Mouse (Mus musculus): Measurements from ENCODE around the gene Acot7. TPM values are rescaled to one million over a fixed set of nuclear protein-coding genes. Genes with fewer than 3 reads are reported as not detected.

Gene Acot7
- polyA plus RNA-seq, 1 experiment from 2014 or later: 66.5 TPM

DNA sequence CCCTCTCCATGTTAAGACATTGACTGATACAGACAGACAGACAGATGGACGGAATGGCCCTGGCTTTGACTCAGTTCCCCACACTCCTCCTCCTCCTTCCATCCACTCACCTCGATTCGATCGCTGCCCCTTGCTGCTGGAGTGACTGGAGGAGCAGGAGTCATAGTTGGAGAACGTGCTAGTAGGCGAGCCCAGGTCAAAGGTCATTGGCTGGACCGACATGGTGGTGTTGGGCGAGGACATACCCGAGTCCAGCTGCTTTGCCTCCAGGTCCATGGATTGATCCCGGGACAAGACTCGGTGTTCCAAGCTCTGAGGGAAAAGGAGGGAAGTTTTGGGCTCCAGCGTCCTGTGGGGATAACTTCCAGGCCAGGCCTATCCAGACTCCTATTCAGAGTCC lies 42.6 kb upstream of the Acot7 start:
- no peak for ATAC-seq (ENCODE audit: low read depth)
- no peaks in the 10 kb centered on the region for H3K36me3 ChIP-seq (ENCODE audit: control insufficient read depth, insufficient read depth, low read length)
- peaks cover 36% of the 10 kb centered on the region for H3K27me3 ChIP-seq (ENCODE audit: control insufficient read depth, insufficient read depth, low read depth, low read length)
- H3K9me3 ChIP-seq (ENCODE audit: control insufficient read depth, low read length): no peaks in the 10 kb centered on the region
- H3K9ac ChIP-seq (ENCODE audit: low read length): no peak overlapping the region
- peaks cover 26% of the 10 kb centered on the region for H3K4me1 ChIP-seq (replicated peaks; ENCODE audit: control insufficient read depth, insufficient read depth, low read length)
- no peak overlapping the region for H3K4me2 ChIP-seq (ENCODE audit: low read depth, low read length)
- WGBS: 72% methylated on average over 12 of the region's 12 CpGs
- no peak overlapping the region for H3K4me3 ChIP-seq (ENCODE audit: low read length)
- H3K27ac ChIP-seq (ENCODE audit: low read length): no peak overlapping the region

DNA sequence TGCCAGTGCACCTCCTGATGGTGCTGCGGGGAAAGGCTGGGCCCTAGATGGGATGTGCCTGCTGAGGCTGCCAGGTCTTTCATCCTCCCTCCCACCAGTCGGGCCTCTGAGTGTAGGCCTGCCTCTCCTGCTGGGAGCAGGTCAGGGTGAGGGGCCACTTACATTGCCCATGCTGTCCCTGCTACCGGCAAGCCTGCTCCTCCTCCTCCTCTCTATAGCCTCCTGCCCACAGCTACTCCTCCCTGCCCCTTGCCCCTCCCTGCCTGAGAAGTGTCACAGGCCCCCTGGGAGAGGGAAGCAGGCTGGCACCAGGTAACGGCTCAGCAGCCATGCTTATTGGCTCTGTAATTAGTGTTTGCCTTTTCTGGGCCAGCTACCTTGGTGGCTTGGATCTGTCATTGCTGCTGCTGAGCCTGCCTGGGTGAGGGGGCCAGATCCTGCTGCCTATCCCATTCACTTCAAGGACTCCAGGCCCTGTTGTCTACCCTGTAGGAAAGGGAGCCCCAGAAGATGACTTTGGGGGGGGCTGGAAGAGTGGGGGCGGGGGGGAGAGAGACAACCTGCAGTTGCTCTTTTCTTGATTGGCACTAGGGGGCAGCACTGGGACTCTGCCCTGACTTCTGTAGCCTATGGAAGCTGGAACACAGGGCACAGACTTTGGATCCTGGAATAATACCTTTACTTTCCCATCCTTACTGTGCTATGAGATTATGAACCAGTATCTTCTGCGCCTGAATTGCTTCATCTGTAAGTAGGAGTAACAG lies 41.6 kb upstream of the Acot7 start:
- Histone ChIP-seq H3K27me3 (ENCODE audit: control insufficient read depth, insufficient read depth, low read depth, low read length) (peaks cover 27% of the 10 kb centered on the region), H3K9ac (ENCODE audit: low read length) (no peak overlapping the region), H3K4me2 (ENCODE audit: low read depth, low read length) (no peak overlapping the region), H3K4me3 (ENCODE audit: low read length) (no peak overlapping the region), H3K36me3 (ENCODE audit: control insufficient read depth, insufficient read depth, low read length) (no peaks in the 10 kb centered on the region), H3K9me3 (ENCODE audit: control insufficient read depth, low read length) (no peaks in the 10 kb centered on the region), H3K27ac (ENCODE audit: low read length) (no peak overlapping the region), H3K4me1 (replicated peaks; ENCODE audit: control insufficient read depth, insufficient read depth, low read length) (peaks cover 19% of the 10 kb centered on the region)
- no peak for ATAC-seq (ENCODE audit: low read depth)
- WGBS: 35% methylated on average over 6 of the region's 6 CpGs

DNA sequence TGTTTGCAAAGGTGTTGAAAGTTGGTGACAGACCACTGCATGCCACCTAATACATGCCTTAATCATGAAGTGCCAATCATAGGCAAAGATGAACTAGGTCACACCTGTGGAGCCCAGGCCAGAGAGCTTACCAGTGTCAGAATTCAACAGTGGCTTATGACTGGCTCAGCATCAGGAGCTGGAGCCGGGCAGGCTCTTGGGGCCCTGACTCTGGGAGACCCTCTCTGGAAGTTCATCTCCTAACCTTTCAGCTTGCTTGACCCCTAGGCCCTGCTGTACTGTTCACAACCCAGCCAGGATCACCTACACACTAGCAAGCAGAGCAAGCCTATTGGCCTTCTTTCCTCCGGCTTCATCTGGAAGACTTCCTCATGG lies 41.1 kb upstream of the Acot7 start:
- 84% methylated on average over 2 of the region's 2 CpGs for WGBS
- H3K9ac ChIP-seq (ENCODE audit: low read length): no peak overlapping the region

DNA sequence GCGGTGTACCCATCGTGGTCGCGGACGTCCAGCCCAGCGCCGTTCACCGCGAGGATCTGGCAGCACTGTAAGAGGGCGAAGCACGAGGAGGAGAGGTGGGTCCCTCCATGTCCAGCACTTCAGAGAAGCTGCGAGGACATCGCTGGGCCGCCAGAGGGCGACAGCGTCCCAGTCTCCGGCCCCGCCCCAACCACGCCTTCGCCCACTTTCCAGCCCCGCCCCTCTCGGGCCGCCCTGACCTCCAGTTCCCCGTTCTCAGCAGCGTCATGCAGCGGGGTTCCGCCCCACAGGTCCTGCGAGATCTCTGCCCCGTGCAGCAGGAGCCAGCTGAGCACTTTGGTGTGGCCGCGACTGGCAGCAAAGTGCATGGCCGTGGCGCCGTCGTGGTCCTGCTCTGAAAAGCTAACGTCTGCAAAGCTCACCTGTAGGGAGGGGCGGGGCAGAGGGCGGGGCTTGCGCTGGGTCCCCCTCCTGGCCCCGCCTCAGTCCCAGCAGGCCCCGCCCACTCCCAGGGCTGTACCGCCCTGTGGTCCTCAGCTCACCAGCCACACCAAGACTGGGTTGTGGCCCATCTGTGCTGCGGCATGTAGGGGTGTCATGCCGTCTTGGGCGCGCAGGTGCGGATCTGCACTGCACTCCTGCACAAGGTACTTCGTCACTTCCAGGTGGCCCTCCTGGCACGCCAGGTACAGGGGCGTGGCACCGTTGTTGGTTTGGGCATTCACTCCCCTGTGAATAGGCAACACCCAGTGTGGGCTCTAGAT lies 39.3 kb upstream of the Acot7 start:
- Histone ChIP-seq H3K27ac (ENCODE audit: low read length) (no peak overlapping the region), H3K4me1 (replicated peaks; ENCODE audit: control insufficient read depth, insufficient read depth, low read length) (peaks cover 8% of the 10 kb centered on the region), H3K27me3 (ENCODE audit: control insufficient read depth, insufficient read depth, low read depth, low read length) (peaks cover 4% of the 10 kb centered on the region), H3K4me3 (ENCODE audit: low read length) (peak overlapping the region; percentile 53), H3K9me3 (ENCODE audit: control insufficient read depth, low read length) (no peaks in the 10 kb centered on the region), H3K4me2 (ENCODE audit: low read depth, low read length) (peak overlapping the region; percentile 76), H3K36me3 (ENCODE audit: control insufficient read depth, insufficient read depth, low read length) (no peaks in the 10 kb centered on the region), H3K9ac (ENCODE audit: low read length) (peak overlapping the region; percentile 45; the same call in 1 of the 2 replicates)
- WGBS: 2% methylated on average over 51 of the region's 51 CpGs
- ATAC-seq (ENCODE audit: low read depth): peak; percentile 92

More for the DNA sequence above, 41.1 kb upstream of the Acot7 start:
- peaks cover 13% of the 10 kb centered on the region for H3K4me1 ChIP-seq (replicated peaks; ENCODE audit: control insufficient read depth, insufficient read depth, low read length)
- H3K27me3 ChIP-seq (ENCODE audit: control insufficient read depth, insufficient read depth, low read depth, low read length): peaks cover 21% of the 10 kb centered on the region
- no peak overlapping the region for H3K27ac ChIP-seq (ENCODE audit: low read length)
- no peak overlapping the region for H3K4me3 ChIP-seq (ENCODE audit: low read length)
- no peaks in the 10 kb centered on the region for H3K9me3 ChIP-seq (ENCODE audit: control insufficient read depth, low read length)
- no peak overlapping the region for H3K4me2 ChIP-seq (ENCODE audit: low read depth, low read length)
- no peak for ATAC-seq (ENCODE audit: low read depth)
- H3K36me3 ChIP-seq (ENCODE audit: control insufficient read depth, insufficient read depth, low read length): no peaks in the 10 kb centered on the region

DNA sequence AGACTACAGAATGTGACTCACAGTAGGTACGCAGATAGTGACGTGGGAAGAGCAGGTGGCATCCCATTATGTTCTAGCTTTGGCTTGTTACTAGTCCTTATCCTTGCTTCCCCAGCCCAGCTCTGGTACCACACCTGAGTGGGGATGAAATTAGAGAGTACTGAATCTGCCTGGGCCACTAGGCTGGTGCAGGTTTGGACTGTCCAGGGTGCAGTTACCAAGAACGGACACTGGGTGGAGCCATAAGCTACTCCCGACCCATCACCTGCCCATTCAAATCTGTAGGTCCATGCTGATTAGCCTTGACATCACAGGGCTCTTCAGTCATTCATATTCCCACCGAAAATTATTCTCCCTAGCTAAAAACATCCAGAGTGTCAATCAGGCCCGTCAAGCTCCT lies 37.5 kb upstream of the Acot7 start:
- WGBS: 32% methylated on average over 6 of the region's 6 CpGs
- no peak overlapping the region for H3K9ac ChIP-seq (ENCODE audit: low read length)
- H3K27ac ChIP-seq (ENCODE audit: low read length): no peak overlapping the region
- no peak overlapping the region for H3K4me3 ChIP-seq (ENCODE audit: low read length)
- H3K9me3 ChIP-seq (ENCODE audit: control insufficient read depth, low read length): no peaks in the 10 kb centered on the region
- H3K4me1 ChIP-seq (replicated peaks; ENCODE audit: control insufficient read depth, insufficient read depth, low read length): peaks cover 8% of the 10 kb centered on the region
- no peak overlapping the region for H3K4me2 ChIP-seq (ENCODE audit: low read depth, low read length)
- no peaks in the 10 kb centered on the region for H3K36me3 ChIP-seq (ENCODE audit: control insufficient read depth, insufficient read depth, low read length)
- H3K27me3 ChIP-seq (ENCODE audit: control insufficient read depth, insufficient read depth, low read depth, low read length): no peaks in the 10 kb centered on the region
- no peak for ATAC-seq (ENCODE audit: low read depth)

DNA sequence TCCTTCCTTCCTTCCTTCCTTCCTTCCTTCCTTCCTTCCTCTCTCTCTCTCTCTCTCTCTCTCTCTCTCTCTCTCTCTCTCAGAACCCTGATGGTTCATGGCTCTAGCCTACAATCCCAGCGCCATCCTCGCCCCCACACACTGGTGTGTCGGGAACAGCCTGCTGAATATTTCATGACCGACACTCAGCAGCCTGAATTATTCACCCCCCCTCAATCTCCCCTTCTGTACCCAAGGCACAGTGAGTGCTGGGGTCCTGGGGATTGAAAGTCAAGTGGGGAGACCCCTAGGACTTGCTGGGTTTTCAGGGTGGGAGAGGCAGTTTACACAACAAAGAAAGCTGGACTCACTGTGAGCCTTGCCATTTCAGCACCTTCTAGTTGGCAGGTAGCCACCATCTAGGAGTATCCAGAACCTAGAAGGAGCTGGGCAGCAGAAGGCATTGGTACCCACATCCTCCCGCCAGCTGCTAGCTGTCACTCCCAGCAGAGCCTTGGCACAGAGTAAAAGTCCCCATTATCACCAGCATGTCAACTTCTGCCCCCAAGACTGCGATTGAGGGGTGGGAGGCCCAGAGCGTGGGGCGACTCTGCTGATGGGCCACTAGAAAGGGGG lies 36.3 kb upstream of the Acot7 start:
- Histone ChIP-seq H3K9me3 (ENCODE audit: control insufficient read depth, low read length) (no peaks in the 10 kb centered on the region), H3K27me3 (ENCODE audit: control insufficient read depth, insufficient read depth, low read depth, low read length) (no peaks in the 10 kb centered on the region), H3K9ac (ENCODE audit: low read length) (no peak overlapping the region), H3K36me3 (ENCODE audit: control insufficient read depth, insufficient read depth, low read length) (no peaks in the 10 kb centered on the region), H3K4me3 (ENCODE audit: low read length) (no peak overlapping the region), H3K4me1 (replicated peaks; ENCODE audit: control insufficient read depth, insufficient read depth, low read length) (peaks cover 8% of the 10 kb centered on the region), H3K27ac (ENCODE audit: low read length) (no peak overlapping the region), H3K4me2 (ENCODE audit: low read depth, low read length) (no peak overlapping the region)
- ATAC-seq (ENCODE audit: low read depth): no peak
- WGBS: 61% methylated on average over 8 of the region's 8 CpGs

DNA sequence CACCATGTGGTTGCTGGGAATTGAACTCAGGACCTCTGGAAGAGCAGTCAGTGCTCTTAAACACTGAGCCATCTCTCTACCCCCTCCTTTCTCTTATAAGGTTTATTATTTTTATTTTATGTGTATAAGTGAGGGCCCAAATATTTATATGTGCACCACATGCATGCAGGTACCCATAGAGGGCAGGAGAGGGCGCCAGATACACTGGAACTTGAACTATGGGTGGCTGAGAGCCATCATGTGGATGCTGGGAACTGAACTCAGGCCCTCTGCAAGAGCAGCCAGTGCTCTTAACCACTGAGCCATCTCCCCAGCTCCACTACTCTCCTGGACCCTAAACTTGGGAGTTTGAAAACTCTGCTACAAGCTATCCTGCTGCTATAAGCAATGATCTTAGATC lies 34.3 kb upstream of the Acot7 start:
- Histone ChIP-seq H3K4me1 (replicated peaks; ENCODE audit: control insufficient read depth, insufficient read depth, low read length) (peaks cover 5% of the 10 kb centered on the region), H3K4me2 (ENCODE audit: low read depth, low read length) (no peak overlapping the region), H3K4me3 (ENCODE audit: low read length) (no peak overlapping the region), H3K9me3 (ENCODE audit: control insufficient read depth, low read length) (no peaks in the 10 kb centered on the region), H3K27me3 (ENCODE audit: control insufficient read depth, insufficient read depth, low read depth, low read length) (no peaks in the 10 kb centered on the region), H3K27ac (ENCODE audit: low read length) (no peak overlapping the region), H3K9ac (ENCODE audit: low read length) (no peak overlapping the region), H3K36me3 (ENCODE audit: control insufficient read depth, insufficient read depth, low read length) (no peaks in the 10 kb centered on the region)
- WGBS: 29% methylated on average over 1 of the region's 1 CpGs
- no peak for ATAC-seq (ENCODE audit: low read depth)

DNA sequence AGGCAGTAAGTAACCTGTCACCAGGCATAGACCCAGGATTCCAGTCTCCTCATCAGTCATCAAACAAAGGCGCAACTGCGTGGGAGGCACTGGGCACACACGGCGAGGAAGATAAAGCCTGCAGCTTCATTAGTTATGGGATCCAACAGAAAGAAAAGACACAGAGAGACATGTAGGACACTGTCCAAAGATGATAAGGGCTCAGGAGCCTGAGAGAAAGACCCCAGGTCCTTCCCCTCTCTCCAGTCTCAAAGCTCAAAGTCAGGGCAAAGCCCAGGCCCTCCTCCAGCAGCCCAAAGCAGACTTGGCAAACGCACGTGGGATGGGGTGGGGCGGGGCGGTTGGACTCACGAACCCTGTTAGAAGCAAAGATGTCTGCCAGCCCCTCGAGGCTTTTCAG lies 32.5 kb upstream of the Acot7 start:
- Histone ChIP-seq H3K4me2 (ENCODE audit: low read depth, low read length) (no peak overlapping the region), H3K9me3 (ENCODE audit: control insufficient read depth, low read length) (no peaks in the 10 kb centered on the region), H3K27me3 (ENCODE audit: control insufficient read depth, insufficient read depth, low read depth, low read length) (peaks cover 9% of the 10 kb centered on the region; the same call in 1 of the 2 replicates), H3K9ac (ENCODE audit: low read length) (no peak overlapping the region), H3K36me3 (ENCODE audit: control insufficient read depth, insufficient read depth, low read length) (no peaks in the 10 kb centered on the region), H3K4me1 (replicated peaks; ENCODE audit: control insufficient read depth, insufficient read depth, low read length) (no peaks in the 10 kb centered on the region), H3K4me3 (ENCODE audit: low read length) (no peak overlapping the region), H3K27ac (ENCODE audit: low read length) (no peak overlapping the region)
- no peak for ATAC-seq (ENCODE audit: low read depth)
- WGBS: 53% methylated on average over 10 of the region's 10 CpGs
